Mouse (Mus musculus): Measurements from ENCODE around the gene Khdc4. TPM values are rescaled to one million over a fixed set of nuclear protein-coding genes. Genes with fewer than 3 reads are reported as not detected.
A peak's percentile ranks its signal among the peaks of the same experiment; 100 is the strongest.

The Khdc4 gene
- polyA plus RNA-seq (2015; fragmentation: Nextera tagmentation; extraction: Ambion mirVana) = 84.4 and 94.9 TPM in 2 replicates

- Histone ChIP-seq H3K4me1 (ENCODE audit: control insufficient read depth, insufficient read depth, low read length) (peaks cover 21% of the 10 kb centered on the region), H3K9me3 (replicated peaks; ENCODE audit: control insufficient read depth, low read length, poor library complexity, severe bottlenecking) (no peaks in the 10 kb centered on the region), H3K36me3 (ENCODE audit: control insufficient read depth, insufficient read depth, low read length) (peaks cover 8% of the 10 kb centered on the region; the same call in 1 of the 2 replicates), H3K27me3 (ENCODE audit: control insufficient read depth, insufficient read depth, low read depth, low read length) (no peaks in the 10 kb centered on the region), H3K9ac (ENCODE audit: low read depth, low read length) (peak within 1 kb of the TSS; percentile 98), H3K27ac (ENCODE audit: low read length) (peak within 1 kb of the TSS; percentile 98), H3K4me2 (ENCODE audit: low read length) (peak within 1 kb of the TSS; percentile 96), H3K4me3 (ENCODE audit: low read depth, low read length) (peak within 1 kb of the TSS; percentile 99)
- peak; percentile 99 for ATAC-seq
- WGBS = under 1% methylated on average over 47 of the region's 47 CpGs
These were observed at the start of gene Khdc4 for GRCm38 (mm10) chr3:88684980-88685941. Gene Khdc4 (plus strand): TSS chr3:88685803.

GRCm38 (mm10) chr3:88636555-88636986 is 49.0 kb upstream of the Khdc4 start:
- no peaks in the 10 kb centered on the region for H3K9me3 ChIP-seq (replicated peaks; ENCODE audit: control insufficient read depth, low read length, poor library complexity, severe bottlenecking)
- H3K9ac ChIP-seq (ENCODE audit: low read depth, low read length) = no peak overlapping the region
- H3K4me3 ChIP-seq (ENCODE audit: low read depth, low read length) = no peak overlapping the region
- H3K4me2 ChIP-seq (ENCODE audit: low read length) = no peak overlapping the region
- no peaks in the 10 kb centered on the region for H3K4me1 ChIP-seq (ENCODE audit: control insufficient read depth, insufficient read depth, low read length)
- WGBS = 91% methylated on average over 8 of the region's 8 CpGs
- no peak overlapping the region for H3K27ac ChIP-seq (ENCODE audit: low read length)
- H3K36me3 ChIP-seq (ENCODE audit: control insufficient read depth, insufficient read depth, low read length) = peaks cover 59% of the 10 kb centered on the region
- H3K27me3 ChIP-seq (ENCODE audit: control insufficient read depth, insufficient read depth, low read depth, low read length) = no peaks in the 10 kb centered on the region
- no peak for ATAC-seq

DNA sequence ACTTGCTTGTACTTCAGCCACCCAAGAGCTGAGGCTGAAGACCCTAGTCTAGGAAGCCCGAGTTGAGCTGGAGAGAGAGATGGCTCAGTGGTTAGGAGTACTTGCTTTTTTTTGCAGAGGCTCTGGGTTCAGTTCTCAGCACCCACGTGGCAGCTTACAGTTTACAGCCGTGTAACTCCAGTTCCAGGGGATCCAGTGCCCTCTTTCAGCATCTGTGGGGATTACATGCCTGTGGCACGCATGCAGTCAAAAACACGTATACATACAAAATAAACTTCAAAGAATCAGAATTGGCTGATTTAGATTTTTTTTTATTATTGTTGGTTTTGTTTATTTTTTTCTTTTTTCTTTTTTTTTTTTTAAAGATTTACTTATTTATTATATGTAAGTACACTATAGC is 48.5 kb upstream of the Khdc4 start:
- Histone ChIP-seq H3K4me3 (ENCODE audit: low read depth, low read length) (no peak overlapping the region), H3K4me2 (ENCODE audit: low read length) (no peak overlapping the region), H3K27me3 (ENCODE audit: control insufficient read depth, insufficient read depth, low read depth, low read length) (no peaks in the 10 kb centered on the region), H3K9ac (ENCODE audit: low read depth, low read length) (no peak overlapping the region), H3K9me3 (replicated peaks; ENCODE audit: control insufficient read depth, low read length, poor library complexity, severe bottlenecking) (no peaks in the 10 kb centered on the region), H3K4me1 (ENCODE audit: control insufficient read depth, insufficient read depth, low read length) (no peaks in the 10 kb centered on the region), H3K27ac (ENCODE audit: low read length) (no peak overlapping the region), H3K36me3 (ENCODE audit: control insufficient read depth, insufficient read depth, low read length) (peaks cover 64% of the 10 kb centered on the region)
- 98% methylated on average over 5 of the region's 5 CpGs for WGBS
- ATAC-seq = no peak

GRCm38 (mm10) chr3:88639239-88639638 is 46.4 kb upstream of the Khdc4 start:
- H3K4me3 ChIP-seq (ENCODE audit: low read depth, low read length) = no peak overlapping the region

GRCm38 (mm10) chr3:88640676-88641075 is 44.9 kb upstream of the Khdc4 start:
- H3K4me3 ChIP-seq (ENCODE audit: low read depth, low read length) = no peak overlapping the region
- no peaks in the 10 kb centered on the region for H3K4me1 ChIP-seq (ENCODE audit: control insufficient read depth, insufficient read depth, low read length)
- H3K4me2 ChIP-seq (ENCODE audit: low read length) = no peak overlapping the region
- no peak for ATAC-seq
- H3K36me3 ChIP-seq (ENCODE audit: control insufficient read depth, insufficient read depth, low read length) = peaks cover 68% of the 10 kb centered on the region
- WGBS = 71% methylated on average over 1 of the region's 1 CpGs
- H3K27me3 ChIP-seq (ENCODE audit: control insufficient read depth, insufficient read depth, low read depth, low read length) = no peaks in the 10 kb centered on the region
- no peaks in the 10 kb centered on the region for H3K9me3 ChIP-seq (replicated peaks; ENCODE audit: control insufficient read depth, low read length, poor library complexity, severe bottlenecking)
- no peak overlapping the region for H3K27ac ChIP-seq (ENCODE audit: low read length)
- H3K9ac ChIP-seq (ENCODE audit: low read depth, low read length) = no peak overlapping the region

More at GRCm38 (mm10) chr3:88639239-88639638, 46.4 kb upstream of the Khdc4 start:
- Histone ChIP-seq H3K9me3 (replicated peaks; ENCODE audit: control insufficient read depth, low read length, poor library complexity, severe bottlenecking) (no peaks in the 10 kb centered on the region), H3K36me3 (ENCODE audit: control insufficient read depth, insufficient read depth, low read length) (peaks cover 74% of the 10 kb centered on the region), H3K27ac (ENCODE audit: low read length) (no peak overlapping the region), H3K4me1 (ENCODE audit: control insufficient read depth, insufficient read depth, low read length) (no peaks in the 10 kb centered on the region), H3K4me2 (ENCODE audit: low read length) (no peak overlapping the region), H3K27me3 (ENCODE audit: control insufficient read depth, insufficient read depth, low read depth, low read length) (no peaks in the 10 kb centered on the region), H3K9ac (ENCODE audit: low read depth, low read length) (no peak overlapping the region)
- WGBS = 97% methylated on average over 12 of the region's 12 CpGs
- ATAC-seq = no peak

GRCm38 (mm10) chr3:88643078-88643477 is 42.5 kb upstream of the Khdc4 start:
- no peaks in the 10 kb centered on the region for H3K9me3 ChIP-seq (replicated peaks; ENCODE audit: control insufficient read depth, low read length, poor library complexity, severe bottlenecking)
- H3K27ac ChIP-seq (ENCODE audit: low read length) = no peak overlapping the region
- 86% methylated on average over 5 of the region's 5 CpGs for WGBS
- no peak overlapping the region for H3K9ac ChIP-seq (ENCODE audit: low read depth, low read length)
- ATAC-seq = no peak
- H3K4me2 ChIP-seq (ENCODE audit: low read length) = no peak overlapping the region
- peaks cover 72% of the 10 kb centered on the region for H3K36me3 ChIP-seq (ENCODE audit: control insufficient read depth, insufficient read depth, low read length)
- no peak overlapping the region for H3K4me3 ChIP-seq (ENCODE audit: low read depth, low read length)
- no peaks in the 10 kb centered on the region for H3K4me1 ChIP-seq (ENCODE audit: control insufficient read depth, insufficient read depth, low read length)
- H3K27me3 ChIP-seq (ENCODE audit: control insufficient read depth, insufficient read depth, low read depth, low read length) = no peaks in the 10 kb centered on the region

DNA sequence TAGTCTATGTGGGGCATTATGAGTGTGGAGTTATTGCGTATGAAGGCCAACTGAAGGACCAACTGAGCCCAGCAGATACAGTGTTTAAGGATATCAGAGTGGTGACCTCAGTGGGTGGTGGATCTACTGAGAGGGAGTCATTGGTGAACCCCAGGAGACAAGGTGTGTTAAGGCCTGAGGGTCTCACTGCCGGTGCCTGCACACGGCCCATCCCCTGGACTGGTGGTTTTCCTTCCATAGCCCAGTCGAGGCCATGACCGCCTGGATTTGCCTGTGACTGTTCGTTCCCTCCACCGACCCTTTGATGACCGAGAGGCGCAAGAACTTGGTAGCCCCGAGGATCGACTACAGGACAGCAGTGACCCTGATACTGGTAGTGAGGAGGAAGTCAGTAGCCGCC is 39.7 kb upstream of the Khdc4 start:
- WGBS = 97% methylated on average over 12 of the region's 12 CpGs

GRCm38 (mm10) chr3:88646426-88646995 is 39.1 kb upstream of the Khdc4 start:
- H3K9ac ChIP-seq (ENCODE audit: low read depth, low read length) = no peak overlapping the region
- H3K4me1 ChIP-seq (ENCODE audit: control insufficient read depth, insufficient read depth, low read length) = no peaks in the 10 kb centered on the region
- no peak overlapping the region for H3K4me3 ChIP-seq (ENCODE audit: low read depth, low read length)
- no peaks in the 10 kb centered on the region for H3K27me3 ChIP-seq (ENCODE audit: control insufficient read depth, insufficient read depth, low read depth, low read length)
- H3K4me2 ChIP-seq (ENCODE audit: low read length) = no peak overlapping the region
- no peak for ATAC-seq
- WGBS = 92% methylated on average over 6 of the region's 6 CpGs
- peaks cover 55% of the 10 kb centered on the region for H3K36me3 ChIP-seq (ENCODE audit: control insufficient read depth, insufficient read depth, low read length)
- no peak overlapping the region for H3K27ac ChIP-seq (ENCODE audit: low read length)
- no peaks in the 10 kb centered on the region for H3K9me3 ChIP-seq (replicated peaks; ENCODE audit: control insufficient read depth, low read length, poor library complexity, severe bottlenecking)

More for the DNA sequence above, 39.7 kb upstream of the Khdc4 start:
- no peak overlapping the region for H3K27ac ChIP-seq (ENCODE audit: low read length)
- no peaks in the 10 kb centered on the region for H3K9me3 ChIP-seq (replicated peaks; ENCODE audit: control insufficient read depth, low read length, poor library complexity, severe bottlenecking)
- H3K9ac ChIP-seq (ENCODE audit: low read depth, low read length) = no peak overlapping the region
- no peaks in the 10 kb centered on the region for H3K27me3 ChIP-seq (ENCODE audit: control insufficient read depth, insufficient read depth, low read depth, low read length)
- no peak overlapping the region for H3K4me2 ChIP-seq (ENCODE audit: low read length)
- ATAC-seq = no peak
- no peaks in the 10 kb centered on the region for H3K4me1 ChIP-seq (ENCODE audit: control insufficient read depth, insufficient read depth, low read length)
- H3K36me3 ChIP-seq (ENCODE audit: control insufficient read depth, insufficient read depth, low read length) = peaks cover 58% of the 10 kb centered on the region
- H3K4me3 ChIP-seq (ENCODE audit: low read depth, low read length) = no peak overlapping the region

DNA sequence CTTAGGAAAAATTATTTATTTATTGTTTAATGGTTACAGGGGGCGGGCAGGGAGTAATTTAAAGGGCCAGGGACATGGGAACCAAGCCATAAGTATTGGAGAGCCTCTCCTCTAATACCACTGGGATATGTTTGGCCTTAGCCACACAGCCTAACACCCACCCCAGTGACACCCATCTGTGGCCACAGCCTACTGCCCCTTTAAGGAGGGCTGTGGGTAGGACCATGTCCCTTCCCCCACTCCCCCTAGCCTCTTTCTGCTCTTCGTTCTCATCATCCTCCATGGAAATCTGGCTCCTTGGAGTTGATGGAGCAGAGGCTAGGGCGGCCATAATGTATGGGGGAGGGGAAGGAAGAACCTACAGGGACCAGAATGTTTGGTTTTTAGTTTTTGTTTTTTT is 38.5 kb upstream of the Khdc4 start:
- H3K9me3 ChIP-seq (replicated peaks; ENCODE audit: control insufficient read depth, low read length, poor library complexity, severe bottlenecking) = no peaks in the 10 kb centered on the region
- H3K4me2 ChIP-seq (ENCODE audit: low read length) = no peak overlapping the region
- ATAC-seq = no peak
- WGBS = 81% methylated on average over 3 of the region's 3 CpGs
- no peaks in the 10 kb centered on the region for H3K4me1 ChIP-seq (ENCODE audit: control insufficient read depth, insufficient read depth, low read length)
- no peak overlapping the region for H3K27ac ChIP-seq (ENCODE audit: low read length)
- H3K36me3 ChIP-seq (ENCODE audit: control insufficient read depth, insufficient read depth, low read length) = peaks cover 50% of the 10 kb centered on the region
- no peak overlapping the region for H3K9ac ChIP-seq (ENCODE audit: low read depth, low read length)
- H3K4me3 ChIP-seq (ENCODE audit: low read depth, low read length) = no peak overlapping the region
- H3K27me3 ChIP-seq (ENCODE audit: control insufficient read depth, insufficient read depth, low read depth, low read length) = no peaks in the 10 kb centered on the region

Measured in midbrain, embryonic 16.5 days (tissue).